Mouse (Mus musculus) C2C12 (cell line): Measurements from ENCODE around the gene Ctse.

Source experiments
- CTCF ChIP-seq: IDR thresholded peaks from one replicate; pipeline ENCODE4 v1.5.1; 2011; ENCODE audit not compliant: control insufficient read depth, insufficient read depth, insufficient read length
- FOSL1 ChIP-seq: IDR thresholded peaks from one replicate; pipeline ENCODE4 v1.8.0; 2011; ENCODE audit warnings: mild to moderate bottlenecking, low read length; ENCODE audit not compliant: poor library complexity, insufficient read depth, severe bottlenecking
- MAX ChIP-seq: IDR thresholded peaks from one replicate; pipeline ENCODE4 v1.6.1; 2011; ENCODE audit warnings: mild to moderate bottlenecking, control low read depth
- MYOD1 ChIP-seq: IDR thresholded peaks from one replicate; pipeline ENCODE4 v1.6.1; 2011; ENCODE audit warnings: low read depth; ENCODE audit not compliant: control insufficient read depth, insufficient read length
- MYOG ChIP-seq: IDR thresholded peaks from one replicate; pipeline ENCODE4 v1.6.1; 2011; ENCODE audit not compliant: control insufficient read depth, insufficient read length; ENCODE audit errors: extremely low read depth
- USF1 ChIP-seq: IDR thresholded peaks from one replicate; pipeline ENCODE4 v1.6.1; 2011; ENCODE audit warnings: low read depth, mild to moderate bottlenecking, control low read depth, moderate library complexity

GRCm38 (mm10) chr1:131606719-131607118, 31.4 kb upstream of the Ctse start:
- TF ChIP-seq MYOD1 = no peak
- no peak for TF ChIP-seq CTCF
- TF ChIP-seq FOSL1 = no peak
- TF ChIP-seq MAX = no peak
- TF ChIP-seq USF1 = no peak
- TF ChIP-seq MYOG = no peak
